Mouse (Mus musculus): Measurements from ENCODE around the gene Pus10. TPM values are rescaled to one million over a fixed set of nuclear protein-coding genes. Genes with fewer than 3 reads are reported as not detected.
A peak's percentile ranks its signal among the peaks of the same experiment; 100 is the strongest.

The Pus10 gene
- polyA plus RNA-seq, 1 experiment from 2014 or later: 41.0 TPM

DNA sequence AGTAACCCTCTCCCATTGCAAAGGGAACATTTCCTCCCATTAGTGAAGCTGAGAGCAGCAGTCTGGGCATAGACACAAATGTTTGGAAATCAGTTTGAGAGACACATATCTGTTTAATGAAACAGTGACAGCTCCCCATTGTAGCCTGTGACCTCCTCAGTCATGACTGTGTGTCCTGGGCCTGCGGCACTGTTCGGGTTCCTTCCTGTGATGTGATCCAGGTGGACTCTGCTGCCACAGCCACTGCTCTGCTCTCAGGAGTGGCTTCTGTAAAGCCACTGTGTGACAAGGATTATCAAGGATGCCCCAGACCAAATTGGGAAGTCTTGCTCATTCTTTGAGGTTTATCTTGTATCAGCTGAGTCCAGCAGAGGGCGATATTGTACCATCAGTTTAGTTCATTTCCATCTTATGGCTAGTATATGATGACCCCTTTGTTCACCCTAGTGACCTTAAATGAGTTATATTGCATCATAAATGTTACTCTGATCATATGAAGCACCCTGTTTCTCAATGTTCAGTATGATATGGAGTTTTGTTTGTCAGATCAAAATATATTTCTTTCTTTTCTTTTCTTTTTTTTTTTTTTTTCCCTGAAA lies 13.7 kb downstream of the Pus10 start:
- DNase-seq (ENCODE audit: low spot score): peak; percentile 85
- Histone ChIP-seq H3K36me3 (replicated peaks; ENCODE audit: control insufficient read depth, insufficient read depth, low read depth, low read length) (no peaks in the 10 kb centered on the region; the same call in 1 of the 2 replicates), H3K27ac (replicated peaks; ENCODE audit: low read depth, low read length) (no peak overlapping the region), H3K9ac (replicated peaks; ENCODE audit: low read length) (no peak overlapping the region), H3K4me3 (ENCODE audit: low read depth, low read length) (no peak overlapping the region), H3K27me3 (ENCODE audit: control insufficient read depth, insufficient read depth, low read length) (no peaks in the 10 kb centered on the region), H3K9me3 (replicated peaks; ENCODE audit: control insufficient read depth, low read length) (no peaks in the 10 kb centered on the region), H3K4me2 (ENCODE audit: low read depth, low read length) (no peak overlapping the region), H3K4me1 (ENCODE audit: control insufficient read depth, insufficient read depth, low read length) (no peaks in the 10 kb centered on the region)
- WGBS: 42% methylated on average over 3 of the region's 3 CpGs
- no peak for ATAC-seq (replicated peaks; ENCODE audit: insufficient number of reproducible peaks, low FRiP score, low TSS enrichment, low read depth)

DNA sequence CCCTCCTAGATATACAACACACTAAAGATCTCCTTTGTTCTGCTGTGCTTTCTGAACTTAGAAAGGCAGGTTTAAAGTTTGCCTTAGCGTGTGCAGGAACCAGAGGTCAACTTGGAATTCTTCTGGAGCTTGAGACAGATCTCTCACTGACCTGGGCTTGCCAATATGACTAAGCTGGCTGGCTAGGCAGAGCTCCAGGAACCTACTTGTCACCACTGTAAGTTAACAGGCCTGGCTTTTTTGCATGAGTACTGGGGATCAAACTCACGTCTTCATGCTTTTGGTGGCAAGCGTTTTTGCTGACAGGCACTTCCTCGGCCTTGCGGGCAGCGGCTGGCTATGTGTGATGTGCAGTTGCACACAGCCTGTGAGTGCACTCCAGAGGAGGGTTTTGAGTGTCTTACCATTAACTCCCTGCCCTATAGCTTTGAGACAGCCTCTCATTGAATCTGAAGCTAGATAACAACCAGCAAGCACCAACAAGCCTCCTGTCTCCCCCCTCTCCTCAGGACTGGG lies 15.0 kb downstream of the Pus10 start:
- Histone ChIP-seq H3K27ac (replicated peaks; ENCODE audit: low read depth, low read length) (no peak overlapping the region), H3K36me3 (replicated peaks; ENCODE audit: control insufficient read depth, insufficient read depth, low read depth, low read length) (no peaks in the 10 kb centered on the region; the same call in 1 of the 2 replicates), H3K27me3 (ENCODE audit: control insufficient read depth, insufficient read depth, low read length) (no peaks in the 10 kb centered on the region), H3K9me3 (replicated peaks; ENCODE audit: control insufficient read depth, low read length) (no peaks in the 10 kb centered on the region), H3K4me2 (ENCODE audit: low read depth, low read length) (no peak overlapping the region), H3K9ac (replicated peaks; ENCODE audit: low read length) (no peak overlapping the region), H3K4me1 (ENCODE audit: control insufficient read depth, insufficient read depth, low read length) (no peaks in the 10 kb centered on the region), H3K4me3 (ENCODE audit: low read depth, low read length) (no peak overlapping the region)
- no peak for DNase-seq (ENCODE audit: low spot score)
- no peak for ATAC-seq (replicated peaks; ENCODE audit: insufficient number of reproducible peaks, low FRiP score, low TSS enrichment, low read depth)
- WGBS: 93% methylated on average over 6 of the region's 6 CpGs

DNA sequence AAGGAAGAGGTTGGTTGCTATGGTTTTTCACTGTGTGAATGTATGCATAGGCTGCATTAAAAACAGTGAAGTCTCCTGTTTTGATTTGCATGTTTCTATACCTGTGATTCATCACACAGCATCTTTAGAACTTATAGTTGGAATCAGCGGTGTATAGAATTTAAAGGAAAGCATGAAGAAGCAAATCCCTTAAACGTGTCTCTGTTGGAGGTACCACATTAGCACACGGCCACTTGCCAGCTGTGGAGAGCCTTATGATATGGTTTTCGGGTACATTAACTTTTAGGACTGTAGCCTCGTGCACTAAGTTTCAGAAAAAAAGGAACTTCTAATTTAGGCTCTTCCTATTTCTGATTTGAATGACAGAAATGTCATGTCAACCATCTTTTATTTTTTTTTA lies 17.1 kb downstream of the Pus10 start:
- no peak for ATAC-seq (replicated peaks; ENCODE audit: insufficient number of reproducible peaks, low FRiP score, low TSS enrichment, low read depth)

DNA sequence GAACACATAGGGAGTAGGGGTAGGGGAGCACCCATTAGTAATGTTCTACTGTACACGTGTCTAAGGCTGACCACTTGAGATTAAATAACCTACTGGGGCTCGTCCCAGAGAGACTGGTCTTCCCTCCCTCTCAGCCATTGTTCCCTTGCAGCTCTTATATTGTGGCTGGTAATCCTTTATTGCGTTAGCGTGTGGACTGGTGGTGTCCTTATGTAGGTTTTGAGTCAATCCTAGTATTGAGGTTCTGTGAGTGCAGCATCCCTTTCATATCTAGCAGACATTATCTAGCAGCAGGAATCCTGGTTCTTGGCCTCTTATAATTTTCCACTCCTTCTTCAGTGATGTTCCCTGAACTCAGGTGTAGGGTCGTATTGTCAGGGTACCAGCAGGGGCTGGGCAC lies 21.2 kb downstream of the Pus10 start:
- no peaks in the 10 kb centered on the region for H3K36me3 ChIP-seq (replicated peaks; ENCODE audit: control insufficient read depth, insufficient read depth, low read depth, low read length)
- 85% methylated on average over 5 of the region's 5 CpGs for WGBS

More for the DNA sequence above, 17.1 kb downstream of the Pus10 start:
- Histone ChIP-seq H3K27ac (replicated peaks; ENCODE audit: low read depth, low read length) (no peak overlapping the region), H3K4me1 (ENCODE audit: control insufficient read depth, insufficient read depth, low read length) (no peaks in the 10 kb centered on the region), H3K9me3 (replicated peaks; ENCODE audit: control insufficient read depth, low read length) (no peaks in the 10 kb centered on the region), H3K9ac (replicated peaks; ENCODE audit: low read length) (no peak overlapping the region), H3K27me3 (ENCODE audit: control insufficient read depth, insufficient read depth, low read length) (no peaks in the 10 kb centered on the region), H3K4me3 (ENCODE audit: low read depth, low read length) (no peak overlapping the region), H3K36me3 (replicated peaks; ENCODE audit: control insufficient read depth, insufficient read depth, low read depth, low read length) (no peaks in the 10 kb centered on the region; the same call in 1 of the 2 replicates), H3K4me2 (ENCODE audit: low read depth, low read length) (no peak overlapping the region)
- 89% methylated on average over 5 of the region's 5 CpGs for WGBS
- DNase-seq (ENCODE audit: low spot score): no peak

DNA sequence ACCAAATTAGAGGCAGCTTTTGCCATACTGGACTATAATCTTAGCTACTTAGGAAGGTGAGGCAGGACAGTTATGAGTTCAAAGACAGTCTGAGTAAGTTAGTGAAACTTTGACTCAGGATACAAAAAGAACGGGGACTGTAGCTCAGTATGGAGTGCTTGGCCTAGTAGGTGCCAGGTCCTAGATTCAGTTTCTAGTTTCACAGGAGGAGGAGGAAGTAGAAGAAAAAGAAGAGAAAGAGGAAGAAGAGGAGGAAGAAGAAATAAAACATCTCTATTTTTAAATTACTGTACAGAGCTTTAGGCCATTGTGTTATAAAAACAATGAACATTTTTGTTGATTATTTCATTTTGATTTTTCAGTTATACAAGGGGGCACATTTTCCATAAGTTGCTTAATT lies 22.6 kb downstream of the Pus10 start:
- no peaks in the 10 kb centered on the region for H3K27me3 ChIP-seq (ENCODE audit: control insufficient read depth, insufficient read depth, low read length)
- no peak overlapping the region for H3K27ac ChIP-seq (replicated peaks; ENCODE audit: low read depth, low read length)
- no peaks in the 10 kb centered on the region for H3K36me3 ChIP-seq (replicated peaks; ENCODE audit: control insufficient read depth, insufficient read depth, low read depth, low read length)
- no peak overlapping the region for H3K9ac ChIP-seq (replicated peaks; ENCODE audit: low read length)
- DNase-seq (ENCODE audit: low spot score) (no peak), ATAC-seq (replicated peaks; ENCODE audit: insufficient number of reproducible peaks, low FRiP score, low TSS enrichment, low read depth) (no peak)
- H3K4me3 ChIP-seq (ENCODE audit: low read depth, low read length): no peak overlapping the region
- 75% methylated on average over 1 of the region's 1 CpGs for WGBS
- no peaks in the 10 kb centered on the region for H3K9me3 ChIP-seq (replicated peaks; ENCODE audit: control insufficient read depth, low read length)
- no peaks in the 10 kb centered on the region for H3K4me1 ChIP-seq (ENCODE audit: control insufficient read depth, insufficient read depth, low read length)
- no peak overlapping the region for H3K4me2 ChIP-seq (ENCODE audit: low read depth, low read length)

More for the DNA sequence above, 21.2 kb downstream of the Pus10 start:
- DNase-seq (ENCODE audit: low spot score): no peak
- Histone ChIP-seq H3K4me3 (ENCODE audit: low read depth, low read length) (no peak overlapping the region), H3K9me3 (replicated peaks; ENCODE audit: control insufficient read depth, low read length) (no peaks in the 10 kb centered on the region), H3K27me3 (ENCODE audit: control insufficient read depth, insufficient read depth, low read length) (no peaks in the 10 kb centered on the region), H3K4me1 (ENCODE audit: control insufficient read depth, insufficient read depth, low read length) (no peaks in the 10 kb centered on the region), H3K9ac (replicated peaks; ENCODE audit: low read length) (no peak overlapping the region), H3K27ac (replicated peaks; ENCODE audit: low read depth, low read length) (no peak overlapping the region), H3K4me2 (ENCODE audit: low read depth, low read length) (no peak overlapping the region)
- no peak for ATAC-seq (replicated peaks; ENCODE audit: insufficient number of reproducible peaks, low FRiP score, low TSS enrichment, low read depth)

DNA sequence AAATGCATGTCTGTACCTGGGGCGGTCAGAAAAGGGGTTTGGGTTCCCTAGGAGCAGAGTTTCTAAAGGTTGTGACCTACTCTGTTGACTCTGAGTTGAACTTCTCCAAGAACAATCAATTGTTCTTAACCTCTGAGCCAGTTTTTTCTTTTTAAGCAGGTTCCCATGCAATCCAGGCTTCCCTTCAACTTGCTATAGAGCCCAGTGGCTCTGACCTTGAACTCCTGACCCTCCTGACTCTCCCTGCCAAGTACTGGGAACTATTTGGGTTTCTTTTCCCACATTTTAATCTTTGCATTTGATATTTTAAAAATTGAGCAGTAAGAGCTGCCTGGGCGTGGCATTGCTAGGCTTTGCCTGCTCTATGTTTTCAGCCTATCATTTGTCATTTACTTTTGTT lies 27.8 kb downstream of the Pus10 start:
- ATAC-seq (replicated peaks; ENCODE audit: insufficient number of reproducible peaks, low FRiP score, low TSS enrichment, low read depth) (no peak), DNase-seq (ENCODE audit: low spot score) (no peak)
- Histone ChIP-seq H3K36me3 (replicated peaks; ENCODE audit: control insufficient read depth, insufficient read depth, low read depth, low read length) (no peaks in the 10 kb centered on the region), H3K9me3 (replicated peaks; ENCODE audit: control insufficient read depth, low read length) (no peaks in the 10 kb centered on the region), H3K4me2 (ENCODE audit: low read depth, low read length) (no peak overlapping the region), H3K27ac (replicated peaks; ENCODE audit: low read depth, low read length) (no peak overlapping the region), H3K27me3 (ENCODE audit: control insufficient read depth, insufficient read depth, low read length) (no peaks in the 10 kb centered on the region), H3K4me1 (ENCODE audit: control insufficient read depth, insufficient read depth, low read length) (no peaks in the 10 kb centered on the region), H3K9ac (replicated peaks; ENCODE audit: low read length) (no peak overlapping the region), H3K4me3 (ENCODE audit: low read depth, low read length) (no peak overlapping the region)
- WGBS: 88% methylated on average over 2 of the region's 2 CpGs

DNA sequence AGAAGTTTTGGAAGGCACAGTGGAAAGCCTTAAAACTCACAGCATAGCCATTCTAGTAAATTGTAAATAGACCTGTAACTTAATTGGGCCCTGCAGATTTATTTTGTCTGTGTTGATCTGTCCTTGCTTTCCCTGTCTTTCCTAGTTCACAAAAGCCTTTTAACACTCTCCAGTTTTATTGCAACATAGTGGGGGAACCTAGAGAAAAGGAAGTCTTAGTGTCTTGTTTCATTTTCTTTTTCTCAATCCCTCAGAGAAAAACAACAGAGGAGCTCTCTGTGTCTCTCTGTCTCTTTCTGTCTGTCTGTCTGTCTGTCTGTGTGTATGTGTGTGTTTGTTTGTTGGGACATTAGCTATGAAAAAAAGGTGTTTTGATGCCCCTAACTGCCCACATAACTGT lies 30.4 kb downstream of the Pus10 start:
- Histone ChIP-seq H3K4me3 (ENCODE audit: low read depth, low read length) (no peak overlapping the region), H3K9ac (replicated peaks; ENCODE audit: low read length) (no peak overlapping the region), H3K27ac (replicated peaks; ENCODE audit: low read depth, low read length) (no peak overlapping the region), H3K27me3 (ENCODE audit: control insufficient read depth, insufficient read depth, low read length) (no peaks in the 10 kb centered on the region), H3K4me1 (ENCODE audit: control insufficient read depth, insufficient read depth, low read length) (no peaks in the 10 kb centered on the region), H3K36me3 (replicated peaks; ENCODE audit: control insufficient read depth, insufficient read depth, low read depth, low read length) (no peaks in the 10 kb centered on the region), H3K4me2 (ENCODE audit: low read depth, low read length) (no peak overlapping the region), H3K9me3 (replicated peaks; ENCODE audit: control insufficient read depth, low read length) (no peaks in the 10 kb centered on the region)
- DNase-seq (ENCODE audit: low spot score) (no peak), ATAC-seq (replicated peaks; ENCODE audit: insufficient number of reproducible peaks, low FRiP score, low TSS enrichment, low read depth) (no peak)

DNA sequence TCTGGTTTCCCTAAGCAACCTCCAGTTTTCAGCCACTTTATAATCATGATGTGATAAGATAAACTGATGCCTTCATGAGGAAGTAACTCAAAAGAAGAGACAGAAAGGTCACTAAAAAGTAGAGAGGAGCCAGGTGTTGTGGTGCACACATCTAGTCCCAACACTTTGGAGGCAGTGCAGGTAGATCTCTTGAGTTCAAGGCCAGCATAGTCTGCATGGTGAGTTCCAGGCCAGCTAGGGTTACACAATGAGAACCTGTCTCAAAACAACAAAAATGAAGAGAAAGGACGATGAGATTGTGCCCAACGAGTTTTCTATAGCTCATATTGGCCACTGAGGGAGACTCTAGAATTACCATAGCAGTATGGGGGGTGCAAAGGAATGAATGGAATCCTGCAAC lies 33.1 kb downstream of the Pus10 start:
- ATAC-seq (replicated peaks; ENCODE audit: insufficient number of reproducible peaks, low FRiP score, low TSS enrichment, low read depth) (no peak), DNase-seq (ENCODE audit: low spot score) (no peak)
- H3K27ac ChIP-seq (replicated peaks; ENCODE audit: low read depth, low read length): no peak overlapping the region
- H3K4me1 ChIP-seq (ENCODE audit: control insufficient read depth, insufficient read depth, low read length): no peaks in the 10 kb centered on the region
- WGBS: 71% methylated on average over 2 of the region's 2 CpGs
- H3K36me3 ChIP-seq (replicated peaks; ENCODE audit: control insufficient read depth, insufficient read depth, low read depth, low read length): no peaks in the 10 kb centered on the region
- H3K4me3 ChIP-seq (ENCODE audit: low read depth, low read length): no peak overlapping the region
- H3K27me3 ChIP-seq (ENCODE audit: control insufficient read depth, insufficient read depth, low read length): no peaks in the 10 kb centered on the region
- H3K4me2 ChIP-seq (ENCODE audit: low read depth, low read length): no peak overlapping the region
- no peaks in the 10 kb centered on the region for H3K9me3 ChIP-seq (replicated peaks; ENCODE audit: control insufficient read depth, low read length)
- H3K9ac ChIP-seq (replicated peaks; ENCODE audit: low read length): no peak overlapping the region
